22 mouse cellular contexts compared by ENCODE assay signal in the genomic region with DNA sequence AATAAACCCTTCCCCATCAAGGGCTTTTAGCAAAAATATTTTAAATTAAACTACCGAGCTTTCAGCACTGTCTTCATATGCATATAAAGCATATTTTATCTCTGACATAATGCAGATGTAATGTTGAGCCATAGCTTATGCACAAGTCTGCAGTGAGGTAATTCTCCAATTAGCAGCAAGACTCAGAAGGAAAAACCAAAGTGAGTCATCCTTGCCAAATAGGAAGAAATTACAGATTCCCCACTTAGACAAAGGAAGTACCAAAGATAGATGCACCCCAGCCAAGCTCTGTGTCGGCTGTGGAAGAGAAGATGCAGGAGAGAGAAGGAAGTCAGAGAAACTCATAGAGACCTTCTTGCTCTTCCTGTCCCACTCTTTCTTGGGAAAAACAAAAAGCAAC.
A peak's percentile ranks its signal among the peaks of the same experiment; 100 is the strongest.
DNase-seq lines count a peak whose midpoint lies in the region; ATAC-seq and TF ChIP-seq lines count a peak whose summit lies in the region.
"Had no signal": no experiment of that assay in that cellular context is flagged by ENCODE, and none has a peak within 500 bp of the region (broad histone marks: within the 10 kb centered on the region; RNA-seq: fewer than 3 reads in every experiment).

No protein-coding gene starts in this region.

- no peak overlapping the region for H3K4me3 ChIP-seq in embryonic fibroblast, embryonic 13.5 days (ENCODE audit: insufficient read depth, low read length)
- H3K4me3 ChIP-seq: embryonic facial prominence, embryonic 12.5 days; forebrain, embryonic 10.5 days; heart, embryonic 15.5 days; layer of hippocampus, adult 2 months; limb, embryonic 13.5 days; liver, embryonic 15.5 days had no signal

- TF ChIP-seq CTCF in embryonic fibroblast, embryonic 13.5 days (IDR thresholded peaks at IDR 0.05; ENCODE audit: borderline replicate concordance, insufficient read depth, low read length): no peak

- peak overlapping the region; percentile 61; the same call in 1 of the 2 replicates for H3K27ac ChIP-seq in embryonic fibroblast, embryonic 13.5 days (ENCODE audit: insufficient read depth, low read length)
- H3K27ac ChIP-seq: embryonic facial prominence, embryonic 12.5 days; forebrain, embryonic 10.5 days; heart, embryonic 15.5 days; kidney, postnatal 0 days; layer of hippocampus, adult 2 months; limb, embryonic 13.5 days; liver, embryonic 15.5 days had no signal

- no peaks in the 10 kb centered on the region for H3K4me1 ChIP-seq in embryonic fibroblast, embryonic 13.5 days (ENCODE audit: control insufficient read depth, insufficient read depth, low read length)
- H3K4me1 ChIP-seq: embryonic facial prominence, embryonic 12.5 days; forebrain, embryonic 10.5 days; heart, embryonic 15.5 days; liver, embryonic 15.5 days had no signal

- ATAC-seq in frontal cortex, adult (ENCODE audit: low TSS enrichment): peak; percentile 77
- no peak for ATAC-seq in erythroid progenitor cell, adult 5-6 weeks (replicated peaks; ENCODE audit: low FRiP score, poor library complexity, severe bottlenecking)
- ATAC-seq: hindbrain, embryonic 16.5 days had no signal

- DNase-seq in frontal cortex, postnatal 14 days (ENCODE audit: low spot score in 2 of 2): no peak
- DNase-seq in right cerebral cortex, adult 18-20 months: peak; percentile 31
- DNase-seq in right cerebral cortex, postnatal 25 days: no peak
- DNase-seq in T-cell, adult 2 months (ENCODE audit: low spot score): no peak
- DNase-seq: cerebellum, adult 8-10 months; gastrocnemius, postnatal 14 days; heart, postnatal 4 days; kidney, adult 18-20 months; layer of hippocampus, postnatal 36 days; retina, postnatal 1 day; spleen, adult 18-20 months had no signal

- TF ChIP-seq POLR2A in embryonic fibroblast, embryonic 13.5 days (IDR thresholded peaks at IDR 0.05; ENCODE audit: low read depth, low read length): no peak
